Mouse (Mus musculus) liver, embryonic 11.5 days (tissue): Measurements from ENCODE around the gene Whrn. TPM values are rescaled to one million over a fixed set of nuclear protein-coding genes. Genes with fewer than 3 reads are reported as not detected.

ENCODE experiments used
- ATAC-seq: fragments of 200-750 bp; cut with Nextera tagmentation; replicated peaks from 2 replicates; pipeline ENCODE4 v1.8.0; 2017; ENCODE audit warnings: moderate number of reproducible peaks, mild to moderate bottlenecking, moderate TSS enrichment, moderate library complexity; ENCODE audit not compliant: low FRiP score
- DNase-seq: peaks from one replicate; pipeline ENCODE4 v3.0.0-alpha.2; 2017; ENCODE audit warnings: low spot score
- H3K27ac ChIP-seq: fragments of 300-500 bp; sonication (generic); 2 replicates; pipeline ENCODE4 v1.5.1; 2014; ENCODE audit warnings: mild to moderate bottlenecking, low read depth, low read length, control low read depth
- H3K27me3 ChIP-seq: fragments of 300-500 bp; sonication (generic); replicated peaks from 2 replicates; pipeline ENCODE4 v1.6.1; 2014; ENCODE audit warnings: low read length, mixed read lengths; ENCODE audit not compliant: control insufficient read depth, insufficient read depth
- H3K36me3 ChIP-seq: fragments of 300-500 bp; sonication (generic); 2 replicates; pipeline ENCODE4 v1.6.1; 2014; ENCODE audit warnings: mild to moderate bottlenecking, low read length, moderate library complexity, mixed read lengths; ENCODE audit not compliant: control insufficient read depth, insufficient read depth
- H3K4me1 ChIP-seq: fragments of 300-500 bp; sonication (generic); replicated peaks from 2 replicates; pipeline ENCODE4 v1.6.1; 2014; ENCODE audit warnings: low read length, mixed read lengths; ENCODE audit not compliant: control insufficient read depth, insufficient read depth
- H3K4me2 ChIP-seq: fragments of 300-500 bp; sonication (generic); 2 replicates; pipeline ENCODE4 v1.6.1; 2014; ENCODE audit warnings: mild to moderate bottlenecking, control low read depth, moderate library complexity
- H3K4me3 ChIP-seq: fragments of 300-500 bp; sonication (generic); 2 replicates; pipeline ENCODE4 v1.5.1; 2014; ENCODE audit warnings: low read depth, low read length, control low read depth
- H3K9ac ChIP-seq: fragments of 300-500 bp; sonication (generic); 2 replicates; pipeline ENCODE4 v1.6.1; 2014; ENCODE audit warnings: low read depth, low read length, control low read depth
- H3K9me3 ChIP-seq: fragments of 300-500 bp; sonication (generic); 2 replicates; pipeline ENCODE4 v1.6.1; 2016; ENCODE audit warnings: low read length, inconsistent platforms, mixed read lengths; ENCODE audit not compliant: control insufficient read depth
- WGBS: fragments of 180-500 bp; shearing (Covaris S2); extraction: QIAGEN DNeasy Blood & Tissue Kit; methylation state at CpG from one replicate; pipeline ENCODE4 v1.1.7; 2014; 5-methylcytosine and 5-hydroxymethylcytosine counted together
- polyA plus RNA-seq: library from polyadenylated mRNA; unstranded; fragments of >200 nt; fragmentation: Nextera tagmentation; extraction: Ambion mirVana; gene quantifications from 2 replicates; pipeline ENCODE4 v1.2.1, GENCODE M21; 2014

Gene Whrn
- polyA plus RNA-seq, 1 experiment from 2014 or later, result 2.4 TPM

DNA sequence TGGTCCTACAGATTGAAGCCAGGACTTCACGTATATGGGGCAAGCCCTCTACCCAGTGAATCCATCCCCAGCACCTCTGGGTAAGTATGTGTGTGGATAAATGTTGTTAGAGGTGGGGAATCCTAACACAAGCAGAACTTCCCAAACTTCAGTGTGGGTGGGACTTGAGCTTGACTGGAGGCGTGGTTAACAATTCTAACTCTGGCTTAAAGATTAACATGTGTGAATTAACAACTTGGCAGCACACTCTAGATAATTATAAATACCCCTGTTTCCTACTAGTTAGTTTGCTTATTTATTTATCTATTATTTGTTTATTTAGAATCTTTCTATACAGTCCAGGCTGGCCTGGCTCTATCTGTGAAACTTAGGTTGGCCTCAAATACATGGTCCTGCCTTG lies 7.9 kb downstream of the Whrn start:
- WGBS, result 81% methylated on average over 2 of the region's 2 CpGs
- ATAC-seq (no peak), DNase-seq (no peak)
- Histone ChIP-seq H3K27ac (no peak overlapping the region), H3K4me1 (no peaks in the 10 kb centered on the region), H3K9ac (no peak overlapping the region), H3K4me3 (no peak overlapping the region), H3K36me3 (no peaks in the 10 kb centered on the region), H3K4me2 (no peak overlapping the region), H3K27me3 (peaks cover 7% of the 10 kb centered on the region; the same call in 1 of the 2 replicates), H3K9me3 (no peaks in the 10 kb centered on the region)

DNA sequence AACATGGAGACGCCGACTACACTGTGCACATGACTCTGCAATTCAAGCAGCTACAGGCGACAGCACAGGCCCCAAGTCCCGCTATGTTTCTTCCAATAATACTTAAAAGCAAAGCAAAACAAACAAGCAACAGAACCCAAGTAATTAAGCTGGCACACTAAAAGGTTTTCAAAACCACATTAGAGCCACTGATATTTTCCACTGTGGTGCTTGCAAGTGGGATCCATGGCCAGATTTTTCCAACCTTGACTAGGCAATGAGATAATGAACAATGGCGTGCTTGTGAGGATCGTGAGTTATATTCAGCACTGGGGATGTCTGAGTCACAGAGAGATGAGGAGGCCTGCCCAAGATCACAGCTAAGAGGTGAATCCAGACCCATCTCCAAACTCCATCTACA lies 8.5 kb downstream of the Whrn start:
- H3K27me3 ChIP-seq, result 0 out of 2 replicates have a peak, but pooled peaks cover under 1% of the 10 kb centered on the region
- no peaks in the 10 kb centered on the region for H3K9me3 ChIP-seq
- 84% methylated on average over 6 of the region's 6 CpGs for WGBS
- no peak overlapping the region for H3K4me3 ChIP-seq
- no peak overlapping the region for H3K27ac ChIP-seq
- no peak overlapping the region for H3K9ac ChIP-seq
- no peak for ATAC-seq
- no peak for DNase-seq
- H3K4me1 ChIP-seq, result no peaks in the 10 kb centered on the region
- no peaks in the 10 kb centered on the region for H3K36me3 ChIP-seq
- H3K4me2 ChIP-seq, result no peak overlapping the region

DNA sequence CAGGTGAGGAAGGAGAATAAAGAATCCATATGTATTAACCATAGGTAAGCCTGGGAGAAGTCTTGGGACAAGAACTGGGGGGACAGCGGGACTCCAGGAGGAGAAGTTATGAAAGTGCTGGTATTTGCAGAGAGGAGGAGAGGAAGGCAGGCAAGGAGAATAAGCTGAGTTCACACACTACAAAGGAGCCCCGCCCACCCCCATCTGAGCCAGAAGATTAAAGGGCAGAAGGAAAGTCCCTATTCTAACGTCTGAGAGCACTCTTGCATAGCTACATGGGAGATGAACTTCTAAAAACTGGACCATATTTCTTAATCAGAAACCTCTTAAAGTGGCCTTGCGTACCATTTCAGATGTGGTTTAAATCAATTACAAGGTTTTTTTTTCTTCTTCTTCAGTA lies 9.3 kb downstream of the Whrn start:
- H3K4me2 ChIP-seq, result no peak overlapping the region
- ATAC-seq (no peak), DNase-seq (no peak)
- H3K9me3 ChIP-seq, result no peaks in the 10 kb centered on the region
- no peak overlapping the region for H3K9ac ChIP-seq
- no peaks in the 10 kb centered on the region for H3K36me3 ChIP-seq
- H3K27ac ChIP-seq, result no peak overlapping the region
- no peaks in the 10 kb centered on the region for H3K27me3 ChIP-seq
- H3K4me3 ChIP-seq, result no peak overlapping the region
- H3K4me1 ChIP-seq, result no peaks in the 10 kb centered on the region
- WGBS, result 50% methylated on average over 4 of the region's 4 CpGs

DNA sequence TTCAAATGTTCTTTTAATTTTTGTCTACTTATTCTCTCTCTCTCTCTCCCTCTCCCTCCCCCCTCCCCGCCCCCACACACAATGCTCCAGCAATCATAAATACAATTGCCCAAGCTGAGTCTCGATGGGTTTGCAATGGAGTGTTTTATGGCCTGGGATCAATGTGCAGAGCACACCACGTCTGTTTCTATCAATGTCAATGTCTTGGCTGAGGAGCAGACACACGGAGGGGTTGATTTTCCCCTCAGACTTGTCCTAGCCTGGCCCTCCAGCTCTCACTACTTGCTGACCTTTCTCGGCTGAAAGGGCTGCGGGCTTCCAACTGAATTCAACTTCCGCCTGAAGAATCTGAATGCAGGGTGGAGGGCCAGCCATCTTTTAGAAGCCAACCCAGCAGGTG lies 12.1 kb downstream of the Whrn start:
- no peak for ATAC-seq
- Histone ChIP-seq H3K27ac (no peak overlapping the region), H3K4me2 (no peak overlapping the region), H3K4me1 (no peaks in the 10 kb centered on the region), H3K36me3 (no peaks in the 10 kb centered on the region), H3K4me3 (no peak overlapping the region), H3K27me3 (no peaks in the 10 kb centered on the region), H3K9me3 (no peaks in the 10 kb centered on the region), H3K9ac (no peak overlapping the region)
- WGBS, result 64% methylated on average over 7 of the region's 7 CpGs
- no peak for DNase-seq

DNA sequence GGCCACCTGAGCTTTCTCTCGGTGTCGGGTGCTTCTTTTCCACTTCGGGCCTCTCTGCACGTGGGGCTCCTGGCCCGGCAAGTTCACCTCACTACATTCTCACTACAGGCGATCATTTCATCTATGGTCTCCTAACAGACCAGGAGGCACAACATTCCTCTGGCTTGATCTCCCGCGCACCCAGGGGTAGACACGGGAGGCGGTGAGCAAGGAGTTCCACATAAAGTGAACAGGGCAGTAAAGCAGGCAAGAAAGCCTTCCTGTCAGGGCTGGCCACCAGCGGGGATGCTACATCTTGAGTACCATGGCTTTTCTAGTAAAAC lies 15.0 kb downstream of the Whrn start:
- no peak overlapping the region for H3K4me3 ChIP-seq
- DNase-seq, result no peak
- no peaks in the 10 kb centered on the region for H3K4me1 ChIP-seq
- H3K4me2 ChIP-seq, result no peak overlapping the region
- H3K9me3 ChIP-seq, result no peaks in the 10 kb centered on the region
- ATAC-seq, result no peak
- H3K36me3 ChIP-seq, result no peaks in the 10 kb centered on the region
- no peak overlapping the region for H3K27ac ChIP-seq
- no peaks in the 10 kb centered on the region for H3K27me3 ChIP-seq
- WGBS, result 53% methylated on average over 11 of the region's 11 CpGs
- H3K9ac ChIP-seq, result no peak overlapping the region

DNA sequence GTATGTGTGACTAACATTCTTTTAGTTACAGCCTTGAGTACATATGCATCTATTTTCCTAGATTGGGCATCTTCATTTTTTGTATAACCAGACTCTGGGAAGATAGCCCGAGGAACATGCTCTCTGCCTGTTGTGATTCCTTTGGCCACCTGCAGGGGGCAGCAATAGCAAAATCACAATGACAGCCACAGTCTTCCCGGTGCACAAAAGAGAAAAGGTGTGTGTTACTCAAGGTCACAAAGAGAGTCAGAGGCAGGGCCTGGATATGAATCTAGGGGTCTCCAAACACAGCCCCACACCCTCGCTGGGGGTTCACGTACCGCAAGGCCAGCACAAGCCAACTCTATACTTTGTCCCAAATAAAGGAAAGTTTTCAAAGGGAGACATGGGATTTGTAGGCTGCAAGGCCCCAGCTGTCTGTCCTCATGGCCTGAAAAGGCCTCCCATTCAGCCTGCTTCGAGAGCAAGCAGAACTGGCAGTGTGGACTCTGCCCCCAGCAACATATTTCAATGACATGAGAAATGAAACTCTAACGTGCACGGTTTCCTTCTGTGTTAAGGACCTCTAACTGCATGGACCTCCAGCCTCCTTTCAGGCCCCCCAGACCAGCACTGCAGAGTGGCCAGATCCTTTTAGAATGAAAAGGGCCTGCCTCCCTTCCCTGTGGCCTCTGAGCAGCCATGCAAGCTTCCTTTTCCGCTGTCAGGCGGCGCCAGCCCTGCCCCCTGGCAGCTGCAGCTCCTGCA lies 15.5 kb downstream of the Whrn start:
- no peak overlapping the region for H3K4me3 ChIP-seq
- no peaks in the 10 kb centered on the region for H3K27me3 ChIP-seq
- no peak overlapping the region for H3K9ac ChIP-seq
- H3K27ac ChIP-seq, result no peak overlapping the region; the same call in 1 of the 2 replicates
- H3K36me3 ChIP-seq, result no peaks in the 10 kb centered on the region
- DNase-seq (no peak), ATAC-seq (no peak)
- H3K4me1 ChIP-seq, result no peaks in the 10 kb centered on the region
- H3K9me3 ChIP-seq, result no peaks in the 10 kb centered on the region
- WGBS, result 45% methylated on average over 11 of the region's 11 CpGs
- no peak overlapping the region for H3K4me2 ChIP-seq

DNA sequence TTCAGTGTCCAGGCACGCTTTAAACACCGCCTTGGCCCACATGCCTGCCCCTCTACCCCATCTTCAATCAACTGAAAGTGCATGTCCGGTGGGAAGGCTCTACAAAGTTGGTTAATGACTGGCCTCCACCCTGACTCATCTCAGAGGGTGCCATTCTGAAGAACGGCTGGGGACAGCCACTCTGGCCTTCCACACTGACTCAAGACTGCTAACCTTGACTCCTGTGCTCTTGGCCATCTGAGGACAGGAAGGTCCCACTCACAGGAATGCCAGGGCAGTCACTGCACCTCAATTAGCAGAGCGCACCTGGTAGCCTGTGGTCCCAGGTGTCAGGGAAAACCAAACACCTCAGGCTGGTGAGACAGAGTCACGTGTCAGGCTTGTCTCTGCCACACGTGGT lies 17.8 kb downstream of the Whrn start:
- H3K4me1 ChIP-seq, result no peaks in the 10 kb centered on the region
- no peak overlapping the region for H3K27ac ChIP-seq
- no peak overlapping the region for H3K4me3 ChIP-seq
- no peak overlapping the region for H3K9ac ChIP-seq
- no peak overlapping the region for H3K4me2 ChIP-seq
- 75% methylated on average over 7 of the region's 7 CpGs for WGBS
- H3K9me3 ChIP-seq, result no peaks in the 10 kb centered on the region
- H3K36me3 ChIP-seq, result no peaks in the 10 kb centered on the region
- H3K27me3 ChIP-seq, result no peaks in the 10 kb centered on the region
- no peak for ATAC-seq
- no peak for DNase-seq

DNA sequence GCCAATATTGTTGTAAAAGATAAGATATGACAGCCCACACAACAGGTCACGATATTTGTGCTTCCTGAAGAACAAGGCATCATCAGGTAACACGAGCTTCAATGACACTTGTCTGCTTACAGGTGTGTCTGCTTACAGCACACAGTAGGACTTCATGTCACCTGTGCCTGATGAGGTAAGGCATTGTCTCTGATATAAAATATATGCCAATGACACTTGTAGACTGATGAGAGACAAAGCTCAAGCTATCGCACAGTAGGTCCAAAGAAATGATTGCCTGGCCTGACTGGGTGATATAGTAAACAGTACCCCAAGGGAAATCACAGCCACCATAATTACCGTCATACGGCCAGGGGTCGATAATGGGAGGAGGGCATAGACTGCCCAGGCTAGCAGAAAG lies 18.9 kb downstream of the Whrn start:
- H3K4me1 ChIP-seq, result no peaks in the 10 kb centered on the region
- 83% methylated on average over 6 of the region's 6 CpGs for WGBS

DNA sequence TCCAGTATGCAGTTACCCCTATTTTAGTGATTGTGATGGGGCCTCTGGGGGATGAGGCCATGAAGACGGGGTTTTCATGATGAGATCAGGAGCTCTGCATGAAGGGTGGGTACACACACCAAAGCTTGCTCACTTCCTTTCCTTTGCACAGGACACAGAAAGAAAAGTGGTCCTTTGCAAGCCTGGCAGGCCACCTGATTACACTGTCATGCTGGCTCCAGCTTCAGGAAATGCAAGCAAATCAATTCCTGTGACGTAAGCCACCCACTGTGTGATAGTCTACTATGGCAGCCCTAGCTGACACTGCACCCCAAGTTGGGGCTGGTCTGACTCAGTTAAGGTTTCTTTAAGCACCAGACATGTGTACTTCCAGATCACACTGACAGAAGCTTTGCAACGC lies 20.6 kb downstream of the Whrn start:
- DNase-seq (no peak), ATAC-seq (no peak)
- H3K4me1 ChIP-seq, result no peaks in the 10 kb centered on the region
- no peak overlapping the region for H3K27ac ChIP-seq
- WGBS, result 59% methylated on average over 3 of the region's 3 CpGs
- H3K9me3 ChIP-seq, result no peaks in the 10 kb centered on the region
- H3K4me2 ChIP-seq, result no peak overlapping the region
- no peaks in the 10 kb centered on the region for H3K36me3 ChIP-seq
- H3K9ac ChIP-seq, result no peak overlapping the region
- H3K4me3 ChIP-seq, result no peak overlapping the region
- no peaks in the 10 kb centered on the region for H3K27me3 ChIP-seq

More for the DNA sequence above, 18.9 kb downstream of the Whrn start:
- no peak overlapping the region for H3K27ac ChIP-seq
- H3K9ac ChIP-seq, result no peak overlapping the region
- H3K36me3 ChIP-seq, result no peaks in the 10 kb centered on the region
- no peak overlapping the region for H3K4me2 ChIP-seq
- DNase-seq (no peak), ATAC-seq (no peak)
- no peaks in the 10 kb centered on the region for H3K9me3 ChIP-seq
- H3K4me3 ChIP-seq, result no peak overlapping the region
- no peaks in the 10 kb centered on the region for H3K27me3 ChIP-seq
